Mouse (Mus musculus) bone marrow macrophage, adult 2 months (primary cell): ENCODE data around the gene Rbms2. TPM values are rescaled to one million over a fixed set of nuclear protein-coding genes. Genes with fewer than 3 reads are reported as not detected.

Experiments used
- H3K27ac ChIP-seq: 2 replicates; pipeline ENCODE4 v1.5.1; 2012; ENCODE audit warnings: low read depth, low read length; ENCODE audit not compliant: insufficient read depth
- H3K4me1 ChIP-seq: 2 replicates; pipeline ENCODE4 v1.6.1; 2012; ENCODE audit warnings: low read length; ENCODE audit not compliant: control insufficient read depth, insufficient read depth
- H3K4me3 ChIP-seq: 2 replicates; pipeline ENCODE4 v1.5.1; 2012; ENCODE audit warnings: mild to moderate bottlenecking, low read length, moderate library complexity; ENCODE audit not compliant: insufficient read depth
- CTCF ChIP-seq: IDR thresholded peaks from 2 replicates; pipeline ENCODE4 v1.5.1; 2012; ENCODE audit warnings: low read depth, mild to moderate bottlenecking, low read length, moderate library complexity
- POLR2A ChIP-seq: IDR thresholded peaks from 2 replicates; pipeline ENCODE4 v1.6.1; 2012; ENCODE audit warnings: mild to moderate bottlenecking, low read depth, low read length, borderline replicate concordance
- polyA plus RNA-seq: library from polyadenylated mRNA; stranded (reverse); fragments of >200 nt; gene quantifications from 2 replicates; pipeline ENCODE4 v1.2.4, GENCODE M21; 2012; ENCODE audit not compliant: missing spikeins, insufficient read depth, insufficient read length

The Rbms2 gene
- polyA plus RNA-seq, 1 experiment: 39.8 TPM

- no peak overlapping the region for H3K4me3 ChIP-seq
- H3K4me1 ChIP-seq: no peaks in the 10 kb centered on the region
- H3K27ac ChIP-seq: no peak overlapping the region
- TF ChIP-seq POLR2A (no peak), CTCF (no peak)
Measured at GRCm38 (mm10) chr10:128142165-128142564, 37.9 kb downstream of the Rbms2 start.

GRCm38 (mm10) chr10:128140236-128140952, 39.7 kb downstream of the Rbms2 start:
- TF ChIP-seq CTCF (peak; percentile 32; the same call in 1 of the 2 replicates), POLR2A (no peak)
- Histone ChIP-seq H3K4me1 (no peaks in the 10 kb centered on the region), H3K4me3 (no peak overlapping the region), H3K27ac (no peak overlapping the region)

DNA sequence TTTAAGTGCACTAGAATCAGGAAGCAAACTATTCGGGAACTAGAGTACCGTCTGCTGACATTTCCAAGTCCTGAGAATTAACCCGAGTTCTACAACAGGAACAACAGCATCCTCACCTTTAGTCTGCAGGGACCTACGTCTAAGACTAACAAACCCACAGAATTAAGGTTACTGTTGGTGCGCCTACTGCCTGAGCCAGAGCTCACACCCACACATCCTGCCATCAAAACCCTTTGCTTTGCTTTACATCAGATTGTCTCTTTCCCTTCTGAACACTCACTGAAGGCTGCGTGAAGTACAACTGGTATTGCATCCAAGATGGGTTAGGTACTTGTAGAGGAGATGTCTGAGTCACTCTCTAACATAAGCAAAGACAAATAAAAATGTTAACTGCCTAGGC, 44.7 kb downstream of the Rbms2 start:
- no peak overlapping the region for H3K4me3 ChIP-seq
- no peak for TF ChIP-seq CTCF
- H3K27ac ChIP-seq: no peak overlapping the region
- peaks cover 11% of the 10 kb centered on the region for H3K4me1 ChIP-seq

DNA sequence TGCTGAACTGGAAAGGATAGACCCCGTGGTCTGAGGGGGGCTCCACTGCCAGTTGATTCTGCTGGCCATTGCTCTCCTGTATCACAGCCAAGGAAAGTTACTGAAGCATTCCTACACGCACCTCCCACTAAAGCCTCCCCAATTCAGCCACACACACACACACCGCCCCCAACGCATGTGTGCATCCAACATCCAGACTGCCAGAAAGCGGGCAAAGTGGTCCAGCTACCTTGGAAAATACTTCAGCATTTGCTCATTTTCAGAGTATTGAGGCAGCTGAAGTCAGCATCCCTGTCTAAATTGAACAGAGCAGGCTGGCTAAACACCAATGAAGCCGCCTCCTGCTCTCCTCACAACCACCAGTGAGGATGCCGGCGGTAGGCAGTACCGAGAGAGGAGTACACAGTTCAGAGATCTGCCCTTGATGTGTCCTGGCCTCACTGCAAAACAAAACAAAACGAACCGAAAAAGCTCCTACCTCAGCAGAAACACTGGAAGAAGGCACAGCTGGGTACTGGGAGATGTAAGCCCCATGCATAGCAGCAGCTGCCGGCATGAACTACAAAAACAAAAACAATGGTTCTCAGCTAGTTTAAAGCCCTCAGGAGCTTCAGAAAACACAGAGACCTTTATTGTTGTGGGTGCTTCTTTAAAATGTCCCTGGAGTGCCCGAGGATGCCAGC, 46.3 kb downstream of the Rbms2 start:
- H3K27ac ChIP-seq: no peak overlapping the region
- H3K4me1 ChIP-seq: peaks cover 11% of the 10 kb centered on the region
- H3K4me3 ChIP-seq: no peak overlapping the region
- no peak for TF ChIP-seq POLR2A
- TF ChIP-seq CTCF: no peak

- Histone ChIP-seq H3K4me1 (peaks cover 11% of the 10 kb centered on the region), H3K27ac (no peak overlapping the region), H3K4me3 (no peak overlapping the region)
- no peak for TF ChIP-seq CTCF
Measured at GRCm38 (mm10) chr10:128131812-128132211, 48.3 kb downstream of the Rbms2 start.

DNA sequence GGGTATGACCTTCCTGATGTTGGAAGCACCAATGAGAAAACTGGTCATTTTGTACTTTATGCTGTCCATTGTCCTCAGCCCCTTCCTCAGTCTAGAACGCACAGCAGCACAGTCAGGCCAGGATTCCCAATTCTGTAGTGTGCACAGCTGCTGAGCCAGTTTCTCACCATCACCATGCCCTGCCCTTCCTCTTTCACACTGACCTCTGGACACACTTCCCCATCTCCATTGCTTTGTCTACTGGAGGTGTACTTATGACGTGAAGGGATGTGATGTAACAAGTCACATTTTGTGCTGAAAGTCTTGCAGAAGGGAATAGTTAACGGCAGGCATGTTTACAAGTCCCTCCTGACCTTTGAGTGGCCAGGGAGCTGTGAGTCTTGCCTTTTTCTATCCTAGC, 48.8 kb downstream of the Rbms2 start:
- no peak overlapping the region for H3K4me3 ChIP-seq
- H3K4me1 ChIP-seq: peaks cover 11% of the 10 kb centered on the region
- TF ChIP-seq POLR2A (no peak), CTCF (no peak)
- no peak overlapping the region for H3K27ac ChIP-seq

DNA sequence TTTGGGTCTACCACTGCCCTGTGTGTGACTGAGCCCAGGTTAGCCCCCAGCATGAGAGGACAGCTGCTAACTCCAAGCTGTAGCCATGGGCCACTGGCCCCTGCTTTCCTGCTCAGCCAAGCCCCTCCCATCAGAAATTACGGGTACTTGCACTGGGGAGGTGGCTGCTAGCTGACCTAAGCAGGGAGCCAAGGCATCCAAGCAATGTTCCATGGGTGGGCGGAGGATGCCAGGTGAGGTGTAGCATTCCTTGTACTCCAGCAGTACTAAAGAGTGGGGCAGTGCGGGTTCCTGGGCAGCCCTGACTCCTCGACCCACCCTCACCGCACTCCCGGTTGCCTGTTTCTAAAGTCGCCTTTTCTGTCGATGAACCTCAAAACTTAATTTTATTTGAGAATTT, 52.0 kb downstream of the Rbms2 start:
- peaks cover 14% of the 10 kb centered on the region for H3K4me1 ChIP-seq
- H3K4me3 ChIP-seq: no peak overlapping the region
- TF ChIP-seq POLR2A (no peak), CTCF (no peak)
- no peak overlapping the region for H3K27ac ChIP-seq

GRCm38 (mm10) chr10:128127497-128127896, 52.6 kb downstream of the Rbms2 start:
- Histone ChIP-seq H3K4me1 (peaks cover 14% of the 10 kb centered on the region), H3K4me3 (no peak overlapping the region), H3K27ac (no peak overlapping the region)
- TF ChIP-seq CTCF: no peak
- no peak for TF ChIP-seq POLR2A

DNA sequence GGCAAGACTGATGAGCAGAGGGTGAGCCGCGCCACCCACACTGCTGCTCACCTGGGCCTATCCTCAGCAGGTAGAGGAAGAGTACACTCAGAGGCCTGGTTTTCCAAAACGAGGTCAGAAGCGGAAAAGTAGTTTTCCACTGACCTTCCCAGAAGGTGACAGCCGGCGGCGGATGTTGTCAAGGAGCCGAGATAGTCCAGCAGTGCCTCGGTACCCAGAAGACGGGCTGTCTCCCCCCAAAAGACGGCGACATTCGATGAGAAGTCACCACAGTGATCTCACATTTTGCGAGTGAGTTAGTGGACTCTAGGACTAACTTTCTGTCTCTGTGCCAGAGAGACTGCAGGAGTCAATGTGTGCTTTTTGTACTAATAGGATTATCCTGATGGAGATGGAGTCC, 54.1 kb downstream of the Rbms2 start:
- TF ChIP-seq POLR2A (no peak), CTCF (no peak)
- Histone ChIP-seq H3K4me1 (peaks cover 8% of the 10 kb centered on the region), H3K4me3 (no peak overlapping the region), H3K27ac (no peak overlapping the region)

DNA sequence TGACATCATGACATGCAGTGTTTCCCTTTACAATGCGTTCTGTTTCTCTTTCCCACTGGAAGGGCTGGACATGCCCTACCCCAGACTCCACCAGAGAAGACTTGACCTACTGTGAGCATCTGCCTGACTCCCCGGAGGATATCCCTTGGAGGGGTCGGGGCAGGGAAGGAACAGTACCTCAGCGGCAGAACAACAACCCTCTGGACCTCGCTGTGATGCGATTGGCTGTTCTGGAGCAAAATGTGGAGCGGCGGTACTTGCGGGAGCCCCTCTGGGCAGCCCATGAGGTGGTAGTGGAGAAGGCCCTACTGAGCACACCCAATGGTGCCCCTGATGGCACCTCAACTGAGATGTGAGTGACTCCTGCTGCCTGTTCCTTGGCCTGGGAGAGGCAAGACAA, 55.3 kb downstream of the Rbms2 start:
- H3K4me1 ChIP-seq: peaks cover 3% of the 10 kb centered on the region
- TF ChIP-seq POLR2A (no peak), CTCF (no peak)
- H3K27ac ChIP-seq: no peak overlapping the region
- H3K4me3 ChIP-seq: no peak overlapping the region
